Mouse (Mus musculus) layer of hippocampus, postnatal 10 days (tissue): ENCODE measurements around the gene Gm9913. TPM values are rescaled to one million over a fixed set of nuclear protein-coding genes. Genes with fewer than 3 reads are reported as not detected.

Source experiments
- DNase-seq, 2 experiments: peaks; one replicate each; pipeline ENCODE4 v3.0.0; 2021; ENCODE audit warnings: low spot score in 2 of 2
- long read RNA-seq: library from polyadenylated mRNA; stranded (forward); transcript quantifications from one replicate; pipeline ENCODE4 v2.0.0, GENCODE M21; 2023
- total RNA-seq, 2 experiments: library from RNA; stranded (reverse); gene quantifications; 2 replicates each; pipeline ENCODE4 v1.2.3; 2021

The Gm9913 gene
- total RNA-seq, result under 1 TPM; 0.16 to 0.22 TPM
- long read RNA-seq, result 0 reads

GRCm38 (mm10) chr2:125505006-125505745 is at the start of gene Gm9913:
Gm9913 (plus strand) TSS chr2:125505089.
- DNase-seq, result peak; percentile 44 to 61

DNA sequence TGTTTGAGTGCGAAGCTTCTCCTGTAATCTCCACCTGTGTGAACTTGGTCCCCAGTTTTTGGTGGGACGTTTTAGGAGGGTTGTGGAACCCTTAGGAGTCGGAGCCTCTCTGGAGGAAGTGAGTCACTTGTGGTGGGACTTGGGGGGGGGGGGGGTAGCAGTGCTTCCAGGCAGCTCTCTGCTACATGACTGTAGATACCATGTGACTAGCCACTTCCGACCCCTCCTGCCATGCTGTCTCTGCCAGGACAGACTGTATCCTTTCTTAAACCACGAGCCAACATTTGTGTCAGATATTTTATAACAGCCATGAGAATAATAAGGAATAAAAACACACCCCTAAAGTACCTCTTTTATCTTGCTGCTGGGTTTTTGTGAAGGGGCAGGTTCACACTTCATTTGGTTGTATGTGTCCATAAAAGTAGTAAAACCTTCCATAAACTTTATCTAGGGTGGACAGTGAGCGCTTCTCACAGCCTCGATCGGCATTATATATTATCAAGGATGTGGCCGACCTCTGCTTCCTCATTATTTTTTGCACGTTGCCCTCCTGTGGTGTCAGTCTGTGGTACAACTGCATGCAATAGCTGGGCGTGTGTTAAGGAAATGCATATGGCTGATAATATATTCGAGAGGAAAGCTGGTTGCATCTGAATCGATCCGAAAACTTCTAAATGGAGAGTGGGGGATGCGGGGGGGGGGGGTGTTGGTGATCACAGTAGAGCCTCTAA is 48.7 kb upstream of the Gm9913 start:
- no peak for DNase-seq

DNA sequence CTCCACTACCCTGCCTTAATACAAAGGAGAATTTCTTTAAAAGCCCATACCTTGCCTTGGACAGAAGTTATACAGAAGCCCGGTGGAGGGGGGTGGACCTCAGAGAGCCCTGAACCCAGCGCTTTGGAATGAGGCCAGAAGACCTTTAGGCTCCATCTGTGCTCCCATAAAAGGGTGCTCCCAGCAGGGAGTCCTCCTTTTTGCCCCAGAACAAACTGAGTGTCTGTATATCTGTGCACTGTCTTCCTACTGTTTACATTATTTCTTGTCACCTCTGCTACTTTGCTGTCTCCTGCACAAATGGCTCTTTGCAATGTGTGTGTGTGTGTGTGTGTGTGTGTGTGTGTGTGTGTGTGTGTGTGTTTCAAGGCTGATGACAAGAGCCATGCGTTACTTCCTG is 45.8 kb upstream of the Gm9913 start:
- no peak for DNase-seq

DNA sequence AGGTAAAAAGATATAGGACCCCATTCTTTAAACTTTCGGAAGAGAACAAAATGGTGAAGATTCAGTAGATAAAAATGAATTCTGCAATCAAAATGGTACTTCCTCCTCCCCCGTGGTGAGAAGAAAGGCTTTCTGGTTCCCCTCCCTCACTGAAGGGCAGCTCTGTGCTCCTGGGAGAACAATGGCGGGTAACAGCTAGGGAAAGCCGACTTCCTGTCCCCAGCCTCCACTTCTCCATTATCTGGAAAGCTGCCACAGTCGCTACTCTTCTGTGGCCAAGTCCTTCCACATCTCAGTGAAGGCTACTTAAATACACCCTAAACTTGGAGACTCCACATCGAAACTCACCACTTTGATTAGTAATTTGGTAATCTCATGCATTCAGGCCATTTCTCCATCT is 40.9 kb upstream of the Gm9913 start:
- no peak for DNase-seq

DNA sequence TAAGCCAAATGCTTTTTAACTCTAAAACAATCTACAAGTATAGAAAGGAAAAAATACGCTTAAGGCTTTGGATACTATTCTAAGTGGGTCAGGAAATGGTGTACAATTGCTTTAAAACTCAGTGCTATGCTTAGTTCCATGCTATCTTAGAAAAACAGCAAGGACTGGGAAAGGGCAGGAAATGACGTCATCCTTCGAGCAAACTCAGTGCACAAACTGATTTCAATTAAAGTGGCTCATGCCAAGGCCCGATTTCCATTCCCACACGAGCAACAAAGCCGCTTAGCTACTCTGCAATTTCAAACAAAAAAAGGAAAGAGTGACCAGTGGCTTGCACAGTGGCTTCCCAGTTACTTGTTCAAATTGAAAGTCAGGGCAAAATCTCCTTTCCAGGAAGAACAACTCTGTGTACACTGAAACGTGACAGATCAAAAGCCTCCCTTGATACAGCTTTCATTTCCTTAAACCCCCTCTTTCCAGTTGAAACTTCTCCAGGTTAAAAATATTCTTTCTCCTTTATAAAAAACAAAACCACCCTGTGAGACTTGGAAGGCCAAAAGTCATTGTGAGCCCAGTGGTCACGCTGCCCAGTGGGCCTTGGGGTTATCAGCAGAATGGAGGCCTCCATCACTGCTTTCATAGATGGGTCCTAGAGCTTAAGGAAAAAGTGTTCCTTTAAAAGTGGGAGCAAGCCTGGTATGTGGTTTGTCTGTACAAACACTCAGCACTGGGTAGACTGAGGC is 34.2 kb upstream of the Gm9913 start:
- peak in 1 of 2 experiments; percentile 39 for DNase-seq

DNA sequence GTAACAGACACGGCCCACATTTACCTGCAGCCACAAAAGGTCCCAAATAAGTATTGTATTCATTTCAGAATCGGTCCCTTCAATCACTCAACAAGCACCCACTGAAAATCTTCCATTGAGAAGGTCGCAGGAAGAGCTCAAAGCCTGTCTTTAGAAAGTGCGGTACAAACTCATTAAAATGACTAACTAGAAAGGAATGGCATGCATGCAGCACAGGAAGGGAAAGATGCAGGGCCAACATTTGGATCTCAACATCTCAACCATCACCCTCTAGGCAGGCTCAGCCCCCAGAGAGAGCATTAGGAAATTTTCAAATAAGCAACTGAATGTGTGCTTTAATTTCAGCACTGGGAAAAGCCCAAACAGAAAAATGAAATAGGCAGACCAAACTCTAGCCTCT is 33.2 kb upstream of the Gm9913 start:
- no peak for DNase-seq

GRCm38 (mm10) chr2:125473228-125473627 is 31.7 kb upstream of the Gm9913 start:
- no peak for DNase-seq

GRCm38 (mm10) chr2:125474690-125475089 is 30.2 kb upstream of the Gm9913 start:
- DNase-seq, result no peak

DNA sequence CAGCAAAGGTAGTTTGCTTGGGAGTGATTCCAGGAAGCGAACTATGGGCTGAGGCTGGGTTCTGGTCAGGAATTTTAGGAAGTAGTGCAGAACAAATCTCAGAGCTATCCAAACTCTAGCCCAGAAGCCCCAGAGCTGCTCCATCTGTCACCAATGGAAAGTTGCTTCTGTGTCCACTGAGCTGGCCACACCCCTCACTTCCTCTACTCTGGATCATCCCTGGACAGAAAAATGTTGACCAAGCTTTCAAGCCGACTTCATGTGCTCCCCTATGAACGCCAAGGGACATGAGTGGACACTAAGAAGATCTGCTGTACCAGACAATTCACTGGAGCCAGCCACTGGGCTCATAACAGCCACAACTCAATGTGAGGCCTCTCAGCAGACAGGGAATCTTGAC is 28.7 kb upstream of the Gm9913 start:
- DNase-seq, result no peak

DNA sequence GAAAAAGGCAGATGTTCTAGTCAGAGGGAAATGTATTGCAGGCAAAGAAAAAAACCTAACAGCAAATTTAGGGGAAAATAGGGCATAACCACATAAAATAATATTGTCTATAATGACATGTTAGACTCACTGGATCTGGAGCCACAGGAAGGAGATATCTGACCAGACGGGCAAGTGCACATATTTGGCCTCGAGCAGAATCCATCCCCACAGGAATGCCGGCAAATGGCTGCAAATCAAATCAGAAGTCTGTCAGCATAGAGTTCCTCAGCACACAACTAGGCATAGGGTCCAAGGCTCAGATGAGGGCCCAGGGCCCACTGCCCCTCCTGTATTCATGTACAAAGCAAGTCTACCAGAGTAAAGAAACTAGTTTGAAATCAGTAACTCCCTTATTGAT is 27.5 kb upstream of the Gm9913 start:
- no peak for DNase-seq

DNA sequence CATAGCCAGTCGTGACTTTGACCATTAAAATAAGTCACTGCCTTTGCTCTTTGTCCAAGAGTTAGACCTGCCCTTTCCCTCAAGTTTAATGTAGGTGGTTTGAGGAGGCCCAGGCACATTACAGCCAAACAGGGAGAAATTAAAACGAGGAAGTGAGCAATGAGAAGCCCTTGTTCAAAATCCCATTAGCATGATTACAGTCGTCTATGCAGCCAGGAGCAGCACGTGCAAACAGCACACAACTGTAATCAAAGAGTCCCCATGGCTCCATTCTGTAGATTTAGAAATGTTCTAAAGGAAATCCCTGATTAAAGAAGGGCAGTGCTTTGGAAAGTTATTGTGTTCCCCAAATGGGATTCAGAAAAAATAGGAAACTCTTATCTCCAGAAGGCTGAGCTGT is 26.2 kb upstream of the Gm9913 start:
- no peak for DNase-seq

- no peak for DNase-seq
Observed at GRCm38 (mm10) chr2:125480057-125480456, 24.8 kb upstream of the Gm9913 start.

DNA sequence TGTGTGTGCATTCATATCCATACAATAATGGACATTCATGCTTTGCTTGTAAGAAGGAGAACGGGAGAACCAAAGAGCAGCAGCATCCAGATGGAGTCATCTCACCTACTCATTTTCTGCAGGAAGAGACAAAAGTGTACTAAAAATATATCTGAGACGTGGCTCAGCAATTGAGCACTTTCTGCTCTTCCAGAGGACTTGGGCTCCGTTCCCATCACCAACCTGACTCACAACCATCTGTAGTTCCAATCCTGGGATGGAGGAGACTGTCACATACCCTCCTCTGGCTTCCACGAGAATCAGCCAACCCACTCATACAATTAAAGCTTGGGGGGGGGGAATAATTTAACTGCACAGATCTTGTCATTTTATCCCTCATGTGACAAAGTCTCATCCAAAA is 23.8 kb upstream of the Gm9913 start:
- DNase-seq, result peak in 1 of 2 experiments; percentile 34

DNA sequence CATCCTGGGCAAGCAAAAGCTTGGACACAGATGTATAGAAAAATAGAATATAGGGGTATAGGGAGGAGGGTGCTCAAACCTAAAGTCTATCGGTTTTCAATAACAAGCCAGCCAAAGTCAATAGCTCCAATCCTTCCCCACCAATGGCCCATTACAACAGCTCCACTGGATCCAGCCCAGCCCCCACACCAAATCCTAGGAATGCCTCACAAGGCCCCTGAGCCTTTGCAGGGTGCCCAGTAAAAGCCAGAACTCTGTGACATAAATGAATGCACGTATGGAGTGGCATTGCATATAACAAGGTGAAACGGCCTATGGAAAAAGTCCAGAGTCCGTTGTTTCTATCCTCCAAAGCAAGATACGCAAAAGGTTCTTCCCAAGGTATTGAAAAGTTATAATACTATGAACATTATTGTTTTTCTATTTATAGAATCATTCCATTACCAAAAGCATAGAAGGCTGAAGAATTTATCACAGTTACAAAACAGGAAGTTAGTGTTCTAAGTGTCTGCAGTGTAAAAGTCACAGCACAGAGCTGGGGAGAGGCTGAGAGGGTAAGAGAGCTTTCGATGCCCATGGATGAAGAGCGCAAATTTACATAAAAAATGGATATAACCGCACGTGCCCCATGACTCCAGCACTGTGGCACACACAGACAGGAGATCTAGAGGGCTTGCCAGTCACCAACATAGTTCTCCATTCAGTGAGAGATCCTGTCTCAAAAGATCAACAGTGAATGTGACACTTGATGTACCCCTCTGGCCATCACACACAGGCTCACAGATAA is 23.2 kb upstream of the Gm9913 start:
- no peak for DNase-seq

GRCm38 (mm10) chr2:125484164-125484563 is 20.7 kb upstream of the Gm9913 start:
- no peak for DNase-seq

- no peak for DNase-seq
Observed at GRCm38 (mm10) chr2:125484910-125485309, 20.0 kb upstream of the Gm9913 start.

DNA sequence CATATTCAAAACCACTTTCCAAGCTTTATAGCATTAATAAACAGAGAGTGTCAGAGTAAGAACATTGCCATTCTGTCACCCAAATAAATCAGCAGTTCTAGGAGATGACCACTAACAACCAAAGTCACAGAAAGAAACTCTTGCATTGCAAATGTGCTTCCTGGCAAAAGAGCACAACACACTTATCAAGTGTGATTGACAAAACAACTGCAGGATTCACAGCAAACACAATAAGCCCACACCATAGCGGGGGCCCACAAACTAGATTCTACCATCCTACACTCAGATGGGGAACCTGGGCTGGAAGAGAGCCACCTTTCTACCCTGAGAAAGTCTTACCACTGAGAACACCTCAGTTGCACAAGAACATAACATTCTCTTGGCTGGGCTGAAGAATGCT is 14.9 kb upstream of the Gm9913 start:
- no peak for DNase-seq

- DNase-seq, result no peak
Observed at GRCm38 (mm10) chr2:125492050-125492900, 12.6 kb upstream of the Gm9913 start.

GRCm38 (mm10) chr2:125494291-125494690 is 10.6 kb upstream of the Gm9913 start:
- no peak for DNase-seq
